Mouse (Mus musculus) hindbrain, embryonic 16.5 days (tissue): ENCODE measurements at regions not wholly inside any gene's neighbourhood (a gene's known extent, or its start where the extent isn't known, plus 50 kb on each side); places are given as distances from the start of the nearest gene placed in this dataset.

Experiments
- ATAC-seq: fragments of 200-750 bp; cut with Nextera tagmentation; 2 replicates; pipeline ENCODE4 v1.8.0; 2017; ENCODE audit warnings: moderate TSS enrichment, moderate library complexity
- H3K27ac ChIP-seq: fragments of 300-500 bp; sonication (generic); 2 replicates; pipeline ENCODE4 v1.5.1; 2014; ENCODE audit warnings: low read depth, mild to moderate bottlenecking, control low read depth, low read length, moderate library complexity
- H3K27me3 ChIP-seq: fragments of 300-500 bp; sonication (generic); replicated peaks from 2 replicates; pipeline ENCODE4 v1.6.1; 2014; ENCODE audit warnings: low read length; ENCODE audit not compliant: control insufficient read depth, insufficient read depth
- H3K36me3 ChIP-seq: fragments of 300-500 bp; sonication (generic); 2 replicates; pipeline ENCODE4 v1.6.1; 2014; ENCODE audit warnings: mild to moderate bottlenecking, low read length, moderate library complexity, mixed read lengths; ENCODE audit not compliant: control insufficient read depth, insufficient read depth
- H3K4me1 ChIP-seq: fragments of 300-500 bp; sonication (generic); 2 replicates; pipeline ENCODE4 v1.6.1; 2014; ENCODE audit warnings: low read depth, low read length; ENCODE audit not compliant: control insufficient read depth, insufficient read depth
- H3K4me2 ChIP-seq: fragments of 300-500 bp; sonication (generic); 2 replicates; pipeline ENCODE4 v1.6.1; 2014; ENCODE audit warnings: mild to moderate bottlenecking, low read length, control low read depth, moderate library complexity
- H3K4me3 ChIP-seq: fragments of 300-500 bp; sonication (generic); 2 replicates; pipeline ENCODE4 v1.5.1; 2014; ENCODE audit warnings: mild to moderate bottlenecking, low read length, control low read depth, moderate library complexity
- H3K9ac ChIP-seq: fragments of 300-500 bp; sonication (generic); 2 replicates; pipeline ENCODE4 v1.6.1; 2014; ENCODE audit warnings: low read depth, mild to moderate bottlenecking, control low read depth, low read length, moderate library complexity
- H3K9me3 ChIP-seq: fragments of 300-500 bp; sonication (generic); 2 replicates; pipeline ENCODE4 v1.6.1; 2014; ENCODE audit warnings: mild to moderate bottlenecking, low read length, moderate library complexity; ENCODE audit not compliant: control insufficient read depth
- WGBS: fragments of 180-500 bp; shearing (Covaris S2); extraction: QIAGEN DNeasy Blood & Tissue Kit; methylation state at CpG from one replicate; pipeline ENCODE4 v1.1.7; 2014; 5-methylcytosine and 5-hydroxymethylcytosine counted together

- H3K9ac ChIP-seq: no peak overlapping the region
- H3K4me2 ChIP-seq: no peak overlapping the region
- 69% methylated on average over 15 of the region's 15 CpGs for WGBS
Observed at GRCm38 (mm10) chr1:177620501-177621099, 109.0 kb upstream of the 1700016C15Rik start.

GRCm38 (mm10) chr1:177621854-177622590 lies 107.6 kb upstream of the 1700016C15Rik start:
- peak; percentile 60 for ATAC-seq
- peaks cover 7% of the 10 kb centered on the region for H3K4me1 ChIP-seq
- no peaks in the 10 kb centered on the region for H3K27me3 ChIP-seq
- H3K9ac ChIP-seq: no peak overlapping the region
- H3K4me3 ChIP-seq: no peak overlapping the region
- WGBS: 29% methylated on average over 17 of the region's 17 CpGs
- H3K9me3 ChIP-seq: no peaks in the 10 kb centered on the region
- no peak overlapping the region for H3K4me2 ChIP-seq
- no peak overlapping the region for H3K27ac ChIP-seq
- H3K36me3 ChIP-seq: no peaks in the 10 kb centered on the region

More at GRCm38 (mm10) chr1:177620501-177621099, 109.0 kb upstream of the 1700016C15Rik start:
- H3K4me1 ChIP-seq: peaks cover 7% of the 10 kb centered on the region
- no peaks in the 10 kb centered on the region for H3K9me3 ChIP-seq
- no peak overlapping the region for H3K27ac ChIP-seq
- no peaks in the 10 kb centered on the region for H3K36me3 ChIP-seq
- no peak overlapping the region for H3K4me3 ChIP-seq
- ATAC-seq: peak; percentile 79
- no peaks in the 10 kb centered on the region for H3K27me3 ChIP-seq

DNA sequence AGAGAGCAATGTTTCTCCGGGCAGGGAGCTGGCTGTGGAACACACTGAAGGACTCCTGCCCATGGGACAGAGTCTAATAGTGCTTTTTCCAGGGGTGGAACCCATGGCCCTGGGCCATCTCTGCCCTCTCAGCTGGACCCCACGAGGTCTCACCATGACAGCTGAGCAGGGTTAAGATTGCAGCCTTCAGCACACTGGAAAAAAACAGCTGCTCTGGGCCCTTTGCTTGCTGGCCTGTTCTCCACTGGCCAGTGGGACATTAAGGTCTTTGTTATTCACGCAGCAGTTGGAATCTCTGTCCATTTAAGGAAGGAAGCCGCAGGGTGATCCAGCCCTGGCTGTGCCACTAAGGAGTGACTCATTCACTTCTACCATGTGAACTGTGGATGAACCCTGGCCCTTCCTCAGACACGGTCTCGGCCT lies 106.3 kb upstream of the 1700016C15Rik start:
- H3K27me3 ChIP-seq: no peaks in the 10 kb centered on the region
- WGBS: 25% methylated on average over 6 of the region's 6 CpGs
- no peak overlapping the region for H3K27ac ChIP-seq
- H3K36me3 ChIP-seq: no peaks in the 10 kb centered on the region
- peaks cover 7% of the 10 kb centered on the region for H3K4me1 ChIP-seq
- no peak overlapping the region for H3K4me3 ChIP-seq
- H3K4me2 ChIP-seq: no peak overlapping the region
- no peaks in the 10 kb centered on the region for H3K9me3 ChIP-seq
- 0 out of 2 replicates have a peak, but pooled peaks have one; percentile 43 for ATAC-seq
- no peak overlapping the region for H3K9ac ChIP-seq

GRCm38 (mm10) chr1:177623735-177624134 lies 105.9 kb upstream of the 1700016C15Rik start:
- WGBS: 79% methylated on average over 6 of the region's 6 CpGs
- Histone ChIP-seq H3K4me2 (no peak overlapping the region), H3K36me3 (no peaks in the 10 kb centered on the region), H3K27ac (no peak overlapping the region), H3K4me1 (peaks cover 7% of the 10 kb centered on the region), H3K9ac (no peak overlapping the region), H3K9me3 (no peaks in the 10 kb centered on the region), H3K27me3 (no peaks in the 10 kb centered on the region), H3K4me3 (no peak overlapping the region)
- ATAC-seq: no peak

GRCm38 (mm10) chr1:177627814-177628213 lies 101.8 kb upstream of the 1700016C15Rik start:
- Histone ChIP-seq H3K9ac (no peak overlapping the region), H3K9me3 (no peaks in the 10 kb centered on the region), H3K4me2 (no peak overlapping the region), H3K4me1 (peaks cover 3% of the 10 kb centered on the region), H3K4me3 (no peak overlapping the region), H3K36me3 (no peaks in the 10 kb centered on the region), H3K27ac (no peak overlapping the region), H3K27me3 (no peaks in the 10 kb centered on the region)
- 95% methylated on average over 4 of the region's 4 CpGs for WGBS
- no peak for ATAC-seq

DNA sequence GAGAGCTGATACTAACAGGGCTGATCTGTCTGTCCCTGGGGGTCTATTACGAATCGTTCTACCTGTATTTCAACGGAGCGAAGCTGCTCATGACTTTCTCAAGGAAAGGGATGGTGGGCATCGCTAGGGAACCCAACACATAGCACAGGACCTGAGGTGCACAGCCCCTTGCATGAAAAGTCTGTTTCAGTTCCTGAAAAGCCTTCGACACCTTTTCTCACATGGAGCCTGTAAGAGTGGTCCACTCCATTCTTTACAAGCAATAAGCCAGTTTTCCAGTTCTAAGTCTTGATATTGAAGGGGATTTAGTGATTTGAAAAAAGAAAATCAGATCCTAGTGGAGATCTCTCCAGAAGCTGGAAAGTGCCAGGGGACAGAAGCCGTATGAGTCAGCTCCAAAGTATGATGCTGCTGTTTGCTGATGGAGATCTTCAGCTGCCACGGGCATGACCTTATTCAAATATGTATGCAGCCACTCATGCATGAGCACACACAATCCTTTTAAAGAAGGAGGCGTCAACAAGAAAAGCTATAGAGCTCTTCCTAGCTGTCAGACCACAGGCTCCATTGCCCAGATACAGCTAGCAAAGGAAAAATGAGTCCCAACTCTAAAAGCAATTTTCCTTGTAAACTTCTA lies 95.5 kb upstream of the 1700016C15Rik start:
- H3K4me3 ChIP-seq: no peak overlapping the region
- H3K27me3 ChIP-seq: no peaks in the 10 kb centered on the region
- H3K4me1 ChIP-seq: no peaks in the 10 kb centered on the region
- H3K36me3 ChIP-seq: no peaks in the 10 kb centered on the region
- no peak overlapping the region for H3K4me2 ChIP-seq
- no peak for ATAC-seq
- no peak overlapping the region for H3K9ac ChIP-seq
- H3K9me3 ChIP-seq: no peaks in the 10 kb centered on the region
- 78% methylated on average over 9 of the region's 9 CpGs for WGBS
- H3K27ac ChIP-seq: no peak overlapping the region

DNA sequence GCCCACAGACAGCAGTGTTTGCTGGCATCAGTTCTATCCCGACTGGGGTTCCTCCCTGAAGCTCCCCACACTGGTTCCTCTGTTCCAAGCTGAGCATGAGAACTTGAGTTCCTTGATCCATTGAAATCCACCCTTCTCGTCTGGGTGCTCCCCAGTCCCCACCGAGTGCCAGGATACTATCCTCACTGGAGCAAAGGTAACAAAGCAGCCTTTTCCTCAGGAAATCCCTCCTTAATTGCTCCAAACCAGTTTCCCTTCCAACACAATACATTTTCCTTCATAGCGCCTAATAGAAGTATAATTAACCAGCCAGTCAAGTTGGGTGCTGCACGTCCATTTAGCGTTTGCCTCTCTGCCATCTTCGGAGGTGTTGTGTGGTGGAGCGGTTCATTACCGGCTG lies 92.6 kb upstream of the 1700016C15Rik start:
- Histone ChIP-seq H3K36me3 (no peaks in the 10 kb centered on the region), H3K9me3 (no peaks in the 10 kb centered on the region), H3K4me1 (peaks cover 13% of the 10 kb centered on the region), H3K27ac (no peak overlapping the region), H3K27me3 (no peaks in the 10 kb centered on the region), H3K9ac (no peak overlapping the region), H3K4me2 (no peak overlapping the region), H3K4me3 (no peak overlapping the region)
- 83% methylated on average over 9 of the region's 9 CpGs for WGBS
- ATAC-seq: no peak

- Histone ChIP-seq H3K9ac (no peak overlapping the region), H3K27me3 (no peaks in the 10 kb centered on the region), H3K36me3 (no peaks in the 10 kb centered on the region), H3K4me3 (no peak overlapping the region), H3K4me1 (peaks cover 13% of the 10 kb centered on the region), H3K9me3 (no peaks in the 10 kb centered on the region), H3K27ac (no peak overlapping the region), H3K4me2 (no peak overlapping the region)
- WGBS: 93% methylated on average over 10 of the region's 10 CpGs
- ATAC-seq: no peak
Observed at GRCm38 (mm10) chr1:177638381-177638780, 91.2 kb upstream of the 1700016C15Rik start.
